Mouse (Mus musculus): ENCODE measurements around the gene Snapin. TPM values are rescaled to one million over a fixed set of nuclear protein-coding genes. Genes with fewer than 3 reads are reported as not detected.
A peak's percentile ranks its signal among the peaks of the same experiment; 100 is the strongest.

The Snapin gene
- polyA plus RNA-seq, 1 experiment from 2014 or later, result 85.6 TPM

DNA sequence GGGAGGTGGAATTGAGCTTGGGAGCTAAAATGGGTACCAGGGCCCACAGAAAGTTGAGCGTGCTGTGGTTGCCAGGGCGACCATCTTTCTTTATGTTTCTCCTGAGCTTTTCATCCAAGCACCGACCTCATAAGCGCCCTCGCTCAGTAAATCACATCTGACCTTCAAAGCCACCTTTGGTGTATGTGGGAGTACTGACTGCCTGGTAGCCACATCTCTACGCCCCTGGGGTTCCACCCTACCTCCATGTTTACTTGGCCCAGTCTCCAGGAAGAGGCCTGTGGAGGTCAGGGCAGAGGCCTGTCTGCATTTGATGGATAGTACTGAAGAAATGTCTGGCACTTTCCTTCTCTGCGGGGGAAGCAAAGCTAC lies 43.7 kb downstream of the Snapin start:
- Histone ChIP-seq H3K4me3 (peak overlapping the region; percentile 32), H3K4me2 (peak overlapping the region; percentile 54), H3K9ac (peak overlapping the region; percentile 25; the same call in 1 of the 2 replicates), H3K4me1 (peaks cover 27% of the 10 kb centered on the region), H3K36me3 (no peaks in the 10 kb centered on the region), H3K9me3 (no peaks in the 10 kb centered on the region), H3K27ac (peak overlapping the region; percentile 95), H3K27me3 (no peaks in the 10 kb centered on the region)
- WGBS, result 34% methylated on average over 7 of the region's 7 CpGs
- peak; percentile 23; the same call in 1 of the 2 replicates for ATAC-seq (ENCODE audit: borderline replicate concordance, extremely low read depth, low FRiP score, low TSS enrichment)

DNA sequence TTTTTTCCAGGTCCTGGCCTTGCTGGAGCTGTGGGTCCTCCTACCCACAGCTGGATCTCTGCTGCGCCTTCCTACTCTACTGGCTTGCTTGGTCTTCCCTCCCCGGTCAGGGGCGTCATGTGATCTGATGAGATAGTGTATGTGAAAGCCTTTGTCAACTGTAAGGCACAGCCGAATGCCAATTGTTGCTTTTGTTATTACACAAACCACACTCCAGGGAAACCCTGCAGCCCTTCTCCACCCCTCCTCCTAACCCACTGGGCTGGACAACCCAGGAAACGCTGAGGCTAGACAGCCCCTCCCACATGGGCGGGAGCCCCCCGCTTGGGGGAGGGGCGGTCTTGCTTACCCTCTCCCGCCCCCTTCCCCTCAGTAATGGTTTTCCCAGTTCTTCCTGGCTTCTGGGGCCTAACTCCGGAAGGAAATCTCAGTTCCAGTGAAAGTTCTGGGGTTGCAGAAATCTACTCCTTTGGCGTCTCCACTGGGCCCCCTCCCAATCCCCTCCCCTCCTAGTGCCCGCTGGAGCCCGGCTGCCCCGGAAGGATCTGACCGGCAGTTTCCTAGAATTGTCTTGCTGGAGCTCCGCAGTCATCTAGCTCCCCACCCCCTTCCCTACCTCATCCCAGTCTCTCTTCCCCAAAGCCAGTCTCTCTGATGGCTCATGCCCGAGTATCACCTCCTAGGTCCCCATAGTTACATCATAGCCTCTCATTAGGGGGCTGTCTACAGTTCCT lies 44.3 kb downstream of the Snapin start:
- ATAC-seq (ENCODE audit: borderline replicate concordance, extremely low read depth, low FRiP score, low TSS enrichment), result peak; percentile 96
- under 1% methylated on average over 17 of the region's 17 CpGs for WGBS
- Histone ChIP-seq H3K4me3 (peak overlapping the region; percentile 32), H3K9ac (peak overlapping the region; percentile 25), H3K4me2 (peak overlapping the region; percentile 54), H3K27ac (peak overlapping the region; percentile 95), H3K4me1 (peaks cover 21% of the 10 kb centered on the region), H3K36me3 (no peaks in the 10 kb centered on the region), H3K9me3 (no peaks in the 10 kb centered on the region), H3K27me3 (no peaks in the 10 kb centered on the region)

DNA sequence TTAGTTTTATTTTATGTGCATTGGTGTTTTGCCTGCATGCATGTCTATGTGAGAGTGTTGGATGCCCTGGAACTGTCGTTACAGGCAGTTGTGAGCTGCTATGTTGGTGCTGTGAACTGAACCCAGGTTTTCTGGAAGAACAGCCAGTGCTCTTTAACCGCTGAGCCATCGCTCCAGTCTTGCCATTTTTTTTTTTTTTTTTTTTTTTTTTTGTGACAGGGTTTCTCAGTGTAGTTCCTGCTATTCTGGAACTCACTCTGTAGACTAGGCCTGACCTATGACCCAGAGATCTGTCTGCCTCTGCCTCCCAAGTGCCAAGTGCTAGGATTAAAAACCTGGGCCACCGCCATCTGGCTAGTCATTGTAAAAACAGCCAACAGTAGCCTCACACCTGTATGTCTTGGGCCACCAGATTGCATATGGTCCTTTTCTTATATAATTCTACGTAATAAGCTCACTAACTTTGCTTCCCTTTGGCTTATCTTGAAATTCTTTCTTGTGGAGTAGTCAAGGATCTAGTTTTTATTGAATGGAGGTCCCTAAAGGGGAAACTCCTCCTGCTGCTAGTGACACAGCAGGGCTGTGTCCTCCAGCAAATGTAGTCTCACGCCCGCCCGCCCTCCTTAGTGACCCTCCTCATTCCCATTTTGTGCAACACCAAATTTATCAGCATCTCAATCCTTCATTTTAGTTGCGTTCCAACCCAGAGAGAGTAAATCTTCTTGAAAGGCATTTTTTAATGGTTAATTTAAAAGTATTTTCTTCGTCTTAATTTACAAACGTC lies 45.2 kb downstream of the Snapin start:
- no peak for ATAC-seq (ENCODE audit: borderline replicate concordance, extremely low read depth, low FRiP score, low TSS enrichment)
- H3K27ac ChIP-seq, result peak overlapping the region; percentile 95
- no peaks in the 10 kb centered on the region for H3K36me3 ChIP-seq
- H3K4me1 ChIP-seq, result peaks cover 16% of the 10 kb centered on the region
- 52% methylated on average over 11 of the region's 11 CpGs for WGBS
- H3K27me3 ChIP-seq, result no peaks in the 10 kb centered on the region
- peak overlapping the region; percentile 32; the same call in 1 of the 2 replicates for H3K4me3 ChIP-seq
- H3K4me2 ChIP-seq, result peak overlapping the region; percentile 54
- no peaks in the 10 kb centered on the region for H3K9me3 ChIP-seq
- H3K9ac ChIP-seq, result no peak overlapping the region

DNA sequence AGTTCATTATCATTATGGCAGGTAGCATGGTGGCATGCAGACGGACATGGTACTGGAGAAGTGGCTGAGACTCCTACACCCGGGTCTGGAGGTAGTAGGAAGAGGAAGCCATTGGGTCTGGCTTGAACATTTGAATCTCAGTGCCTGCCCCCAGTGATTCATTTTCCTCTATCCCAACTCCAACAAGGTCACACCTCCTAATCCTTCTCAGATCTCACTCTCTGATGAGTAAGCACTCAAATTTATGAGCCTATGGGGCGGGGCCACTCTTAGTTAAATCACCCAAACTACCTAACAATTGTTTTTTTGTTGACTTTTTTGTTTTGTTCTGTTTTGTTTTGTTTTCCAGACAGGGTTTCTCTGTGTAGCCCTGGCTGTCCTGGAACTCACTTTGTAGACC lies 46.9 kb downstream of the Snapin start:
- Histone ChIP-seq H3K27me3 (no peaks in the 10 kb centered on the region), H3K4me2 (no peak overlapping the region), H3K27ac (no peak overlapping the region), H3K9me3 (no peaks in the 10 kb centered on the region), H3K4me1 (peaks cover 14% of the 10 kb centered on the region), H3K9ac (no peak overlapping the region), H3K36me3 (no peaks in the 10 kb centered on the region), H3K4me3 (no peak overlapping the region)
- ATAC-seq (ENCODE audit: borderline replicate concordance, extremely low read depth, low FRiP score, low TSS enrichment), result no peak
- 93% methylated on average over 3 of the region's 3 CpGs for WGBS

DNA sequence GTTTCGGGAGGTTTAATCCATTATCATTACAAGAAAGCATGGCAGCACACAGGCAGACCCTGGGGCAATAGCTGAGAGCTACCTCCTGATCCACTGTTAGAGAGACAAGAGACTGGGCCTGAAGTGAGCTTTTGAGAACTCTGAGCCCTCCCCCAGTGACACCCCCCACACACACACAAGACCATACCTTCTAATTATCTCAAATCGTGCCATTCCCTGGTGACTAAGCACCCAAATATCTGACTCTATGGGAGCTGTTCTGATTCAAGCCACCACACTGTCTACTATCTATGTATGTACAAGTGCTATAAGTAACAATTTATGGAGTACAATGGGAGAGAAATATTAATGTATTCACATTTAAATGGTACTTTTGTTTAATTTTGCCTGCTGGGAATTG lies 50.1 kb downstream of the Snapin start:
- Histone ChIP-seq H3K36me3 (no peaks in the 10 kb centered on the region), H3K27ac (no peak overlapping the region), H3K4me2 (no peak overlapping the region), H3K4me3 (no peak overlapping the region), H3K9me3 (no peaks in the 10 kb centered on the region), H3K4me1 (peaks cover 5% of the 10 kb centered on the region), H3K9ac (no peak overlapping the region), H3K27me3 (no peaks in the 10 kb centered on the region)
- ATAC-seq (ENCODE audit: borderline replicate concordance, extremely low read depth, low FRiP score, low TSS enrichment), result no peak
- WGBS, result 78% methylated on average over 2 of the region's 2 CpGs

Other genes with a start within 250 kb of the Snapin start
- gene Creb3l4, start 247.5 kb downstream of the Snapin start, polyA plus RNA-seq (2015; fragmentation: Nextera tagmentation; extraction: Ambion mirVana), result 6.0 and 6.3 TPM in 2 replicates
- 94.7 and 102 TPM in 2 replicates for gene Slc39a1, start 242.9 kb downstream of the Snapin start, polyA plus RNA-seq (2015; fragmentation: Nextera tagmentation; extraction: Ambion mirVana)
- gene Crtc2, start 236.9 kb downstream of the Snapin start, polyA plus RNA-seq (2015; fragmentation: Nextera tagmentation; extraction: Ambion mirVana), result 19.9 and 21.1 TPM in 2 replicates
- 3.4 and 4.8 TPM in 2 replicates for gene Dennd4b, start 225.8 kb downstream of the Snapin start, polyA plus RNA-seq (2015; fragmentation: Nextera tagmentation; extraction: Ambion mirVana)
- gene Gatad2b, start 197.9 kb downstream of the Snapin start, polyA plus RNA-seq (2015; fragmentation: Nextera tagmentation; extraction: Ambion mirVana), result 10.6 and 11.7 TPM in 2 replicates
- 25.7 and 25.8 TPM in 2 replicates for gene Slc27a3, start 101.1 kb downstream of the Snapin start, polyA plus RNA-seq (2015; fragmentation: Nextera tagmentation; extraction: Ambion mirVana)
- gene Ints3, start 57.4 kb downstream of the Snapin start, polyA plus RNA-seq (2015; fragmentation: Nextera tagmentation; extraction: Ambion mirVana), result 30.8 and 33.3 TPM in 2 replicates
- 17.3 and 21.0 TPM in 2 replicates for gene Npr1, start 25.2 kb downstream of the Snapin start, polyA plus RNA-seq (2015; fragmentation: Nextera tagmentation; extraction: Ambion mirVana)
- 208 and 219 TPM in 2 replicates for gene Ilf2, start 14.9 kb downstream of the Snapin start, polyA plus RNA-seq (2015; fragmentation: Nextera tagmentation; extraction: Ambion mirVana)
- gene Chtop, start 18.5 kb upstream of the Snapin start, polyA plus RNA-seq (2015; fragmentation: Nextera tagmentation; extraction: Ambion mirVana), result 154 TPM in 2 replicates
- 42.8 and 45.3 TPM in 2 replicates for gene S100a1, start 23.4 kb upstream of the Snapin start, polyA plus RNA-seq (2015; fragmentation: Nextera tagmentation; extraction: Ambion mirVana)
- gene S100a13, start 23.4 kb upstream of the Snapin start, polyA plus RNA-seq (2015; fragmentation: Nextera tagmentation; extraction: Ambion mirVana), result 43.9 and 44.6 TPM in 2 replicates
- gene S100a14, start 35.8 kb upstream of the Snapin start, polyA plus RNA-seq (2015; fragmentation: Nextera tagmentation; extraction: Ambion mirVana), result 7.9 and 12.6 TPM in 2 replicates
- gene S100a16, start 46.2 kb upstream of the Snapin start, polyA plus RNA-seq (2015; fragmentation: Nextera tagmentation; extraction: Ambion mirVana), result 217 and 233 TPM in 2 replicates
- 0.20 and 0.65 TPM in 2 replicates for gene S100a3, start 69.5 kb upstream of the Snapin start, polyA plus RNA-seq (2015; fragmentation: Nextera tagmentation; extraction: Ambion mirVana)
- not detected in 2 replicates for gene S100a2, start 99.2 kb upstream of the Snapin start, polyA plus RNA-seq (2015; fragmentation: Nextera tagmentation; extraction: Ambion mirVana)
- gene Gm42674, start 110.9 kb upstream of the Snapin start, polyA plus RNA-seq (2015; fragmentation: Nextera tagmentation; extraction: Ambion mirVana), result not detected in 2 replicates
- 6.0 and 8.9 TPM in 2 replicates for gene S100a4, start 112.7 kb upstream of the Snapin start, polyA plus RNA-seq (2015; fragmentation: Nextera tagmentation; extraction: Ambion mirVana)
- gene S100a5, start 117.5 kb upstream of the Snapin start, polyA plus RNA-seq (2015; fragmentation: Nextera tagmentation; extraction: Ambion mirVana), result not detected in 2 replicates
- gene S100a6, start 121.8 kb upstream of the Snapin start, polyA plus RNA-seq (2015; fragmentation: Nextera tagmentation; extraction: Ambion mirVana), result 148 and 158 TPM in 2 replicates
- 0.11 and 0.16 TPM in 2 replicates for gene S100a7a, start 163.0 kb upstream of the Snapin start, polyA plus RNA-seq (2015; fragmentation: Nextera tagmentation; extraction: Ambion mirVana)
- gene S100a8, start 177.9 kb upstream of the Snapin start, polyA plus RNA-seq (2015; fragmentation: Nextera tagmentation; extraction: Ambion mirVana), result 20.9 and 28.2 TPM in 2 replicates
- 10.8 and 13.2 TPM in 2 replicates for gene S100a9, start 204.7 kb upstream of the Snapin start, polyA plus RNA-seq (2015; fragmentation: Nextera tagmentation; extraction: Ambion mirVana)
- not detected in 2 replicates for gene Pglyrp4, start 235.9 kb upstream of the Snapin start, polyA plus RNA-seq (2015; fragmentation: Nextera tagmentation; extraction: Ambion mirVana)